In the genomic region with DNA sequence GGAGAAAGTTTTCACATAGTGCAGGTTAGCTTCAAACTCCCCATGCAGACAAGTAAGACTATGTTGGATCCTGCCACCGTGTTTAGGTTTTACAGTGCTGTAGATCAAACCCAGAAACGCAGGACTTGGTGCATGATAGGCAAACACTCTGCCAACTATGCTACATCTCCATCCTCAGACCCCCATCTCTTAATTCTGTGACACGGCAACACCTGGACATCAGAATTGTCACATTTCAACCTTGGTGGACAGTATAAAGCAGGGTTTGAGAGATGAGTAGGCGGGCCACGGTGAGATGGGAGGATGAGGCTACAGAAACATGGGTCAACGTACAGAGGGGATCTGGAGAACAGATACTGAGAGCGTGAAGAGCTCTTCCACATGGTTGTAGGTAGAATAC, we compare ENCODE assay signal across 7 mouse cellular contexts.
DNase-seq lines count a peak whose midpoint lies in the region; ATAC-seq and TF ChIP-seq lines count a peak whose summit lies in the region.

No protein-coding gene starts in this region.

- WGBS in lung, embryonic 16.5 days: 89% methylated on average over 7 of the region's 7 CpGs
- 84% methylated on average over 7 of the region's 7 CpGs for WGBS in forebrain, embryonic 14.5 days
- WGBS in limb, embryonic 10.5 days: 91% methylated on average over 7 of the region's 7 CpGs
- 91% methylated on average over 7 of the region's 7 CpGs for WGBS in stomach, postnatal 0 days

- H3K9me3 ChIP-seq in lung, embryonic 16.5 days (ENCODE audit: control insufficient read depth, low read length): no peaks in the 10 kb centered on the region
- H3K9me3 ChIP-seq in forebrain, embryonic 14.5 days (replicated peaks; ENCODE audit: control insufficient read depth, low read length): no peaks in the 10 kb centered on the region
- H3K9me3 ChIP-seq in limb, embryonic 10.5 days (replicated peaks): no peaks in the 10 kb centered on the region
- H3K9me3 ChIP-seq in stomach, postnatal 0 days (ENCODE audit: control insufficient read depth, low read length): no peaks in the 10 kb centered on the region

- DNase-seq in lung, postnatal 25 days (ENCODE audit: low spot score): no peak
- no peak for DNase-seq in forebrain, embryonic 14.5 days (ENCODE audit: low spot score)
- DNase-seq in limb, embryonic 10.5 days (ENCODE audit: low spot score): no peak
- no peak for DNase-seq in stomach, postnatal 0 days (ENCODE audit: low spot score)
- no peak for DNase-seq in layer of hippocampus, postnatal 14 days (ENCODE audit: low spot score in 2 of 2)
- DNase-seq in frontal cortex, postnatal 36 days (ENCODE audit: low spot score in 2 of 2): no peak

- H3K4me3 ChIP-seq in lung, embryonic 16.5 days (ENCODE audit: low read length): peak overlapping the region; percentile 32; the same call in 1 of the 2 replicates
- H3K4me3 ChIP-seq in forebrain, embryonic 14.5 days (ENCODE audit: low read depth, low read length): peak overlapping the region; percentile 24
- H3K4me3 ChIP-seq in limb, embryonic 10.5 days: 0 out of 2 replicates have a peak overlapping the region, but pooled peaks have one; percentile 7
- peak overlapping the region; percentile 12; the same call in 1 of the 2 replicates for H3K4me3 ChIP-seq in stomach, postnatal 0 days (ENCODE audit: low read depth, low read length)

- TF ChIP-seq CTCF in stomach, postnatal 0 days (IDR thresholded peaks at IDR 0.05; ENCODE audit: low read depth): no peak

- H3K27me3 ChIP-seq in lung, embryonic 16.5 days (ENCODE audit: control insufficient read depth, insufficient read depth, low read depth, low read length): no peaks in the 10 kb centered on the region
- H3K27me3 ChIP-seq in forebrain, embryonic 14.5 days (replicated peaks; ENCODE audit: control insufficient read depth, insufficient read depth, low read length): no peaks in the 10 kb centered on the region
- no peaks in the 10 kb centered on the region for H3K27me3 ChIP-seq in limb, embryonic 10.5 days (ENCODE audit: low read depth, poor library complexity, severe bottlenecking)
- H3K27me3 ChIP-seq in stomach, postnatal 0 days (ENCODE audit: control insufficient read depth, insufficient read depth, low read length): no peaks in the 10 kb centered on the region

- ATAC-seq in lung, embryonic 16.5 days (ENCODE audit: low read depth): no peak
- no peak; the same call in 1 of the 2 replicates for ATAC-seq in forebrain, embryonic 14.5 days
- no peak for ATAC-seq in stomach, postnatal 0 days (ENCODE audit: low FRiP score, low TSS enrichment)

- TF ChIP-seq EP300 in stomach, postnatal 0 days (optimal IDR thresholded peaks at IDR 0.05): no peak

- no peak overlapping the region for H3K27ac ChIP-seq in lung, embryonic 16.5 days (ENCODE audit: low read length)
- H3K27ac ChIP-seq in forebrain, embryonic 14.5 days (ENCODE audit: low read depth, low read length): peak overlapping the region; percentile 60; the same call in 1 of the 2 replicates
- H3K27ac ChIP-seq in limb, embryonic 10.5 days: peak overlapping the region; percentile 27; the same call in 1 of the 2 replicates
- no peak overlapping the region for H3K27ac ChIP-seq in stomach, postnatal 0 days (replicated peaks)

- no peaks in the 10 kb centered on the region for H3K36me3 ChIP-seq in lung, embryonic 16.5 days (ENCODE audit: control insufficient read depth, insufficient read depth, low read length)
- H3K36me3 ChIP-seq in forebrain, embryonic 14.5 days (ENCODE audit: control insufficient read depth, insufficient read depth, low read length): no peaks in the 10 kb centered on the region
- H3K36me3 ChIP-seq in limb, embryonic 10.5 days: no peaks in the 10 kb centered on the region
- H3K36me3 ChIP-seq in stomach, postnatal 0 days (ENCODE audit: control insufficient read depth, insufficient read depth, low read length): no peaks in the 10 kb centered on the region

- no peak overlapping the region for H3K9ac ChIP-seq in lung, embryonic 16.5 days (ENCODE audit: low read length)
- H3K9ac ChIP-seq in forebrain, embryonic 14.5 days (ENCODE audit: low read length): peak overlapping the region; percentile 35; the same call in 1 of the 2 replicates
- H3K9ac ChIP-seq in stomach, postnatal 0 days (ENCODE audit: low read length): no peak overlapping the region

- H3K4me1 ChIP-seq in lung, embryonic 16.5 days (replicated peaks; ENCODE audit: control insufficient read depth, insufficient read depth, low read length): no peaks in the 10 kb centered on the region
- peaks cover 10% of the 10 kb centered on the region; the same call in 1 of the 2 replicates for H3K4me1 ChIP-seq in forebrain, embryonic 14.5 days (ENCODE audit: control insufficient read depth, insufficient read depth, low read length)
- peaks cover 18% of the 10 kb centered on the region for H3K4me1 ChIP-seq in limb, embryonic 10.5 days
- no peaks in the 10 kb centered on the region for H3K4me1 ChIP-seq in stomach, postnatal 0 days (replicated peaks; ENCODE audit: control insufficient read depth, insufficient read depth)

- H3K4me2 ChIP-seq in lung, embryonic 16.5 days (ENCODE audit: low read depth, low read length): peak overlapping the region; percentile 47
- H3K4me2 ChIP-seq in forebrain, embryonic 14.5 days (ENCODE audit: low read length): peak overlapping the region; percentile 51
- peak overlapping the region; percentile 45 for H3K4me2 ChIP-seq in stomach, postnatal 0 days (replicated peaks; ENCODE audit: low read depth)

Comparison
In these comparisons a context has a peak if more than half of its experiments do, and no peak if none do; other contexts are left out.
1. H3K27ac ChIP-seq: peak in forebrain, embryonic 14.5 days (single experiment) and limb, embryonic 10.5 days (single experiment); none in lung, embryonic 16.5 days (single experiment) and stomach, postnatal 0 days (single experiment).
2. Peak in every context shown above with its lines, with median percentiles within 50 percentile points of each other: H3K4me2 ChIP-seq and H3K4me3 ChIP-seq.